Mouse (Mus musculus): ENCODE measurements around the gene Bcl7c.
"Not testable (repeated sequence)": the region's sequence is repeated elsewhere in the genome, so short reads cannot be mapped to it uniquely, and the experiment has no call there.

The Bcl7c gene

GRCm38 (mm10) chr7:127708207-127709078, at the start of gene Bcl7c:
Bcl7c (minus strand) TSS chr7:127708933.
- peak; percentile 94 for DNase-seq (ENCODE audit: low spot score)

- no peak for DNase-seq (ENCODE audit: low spot score)
Observed at GRCm38 (mm10) chr7:127753741-127754140, 45.0 kb upstream of the Bcl7c start.

- no peak for DNase-seq (ENCODE audit: low spot score)
Observed at GRCm38 (mm10) chr7:127753158-127753557, 44.4 kb upstream of the Bcl7c start.

- DNase-seq (ENCODE audit: low spot score), result no peak
Observed at GRCm38 (mm10) chr7:127752069-127752468, 43.3 kb upstream of the Bcl7c start.

- DNase-seq (ENCODE audit: low spot score), result no peak
Observed at GRCm38 (mm10) chr7:127751619-127752018, 42.9 kb upstream of the Bcl7c start.

GRCm38 (mm10) chr7:127750131-127751127, 41.7 kb upstream of the Bcl7c start:
- DNase-seq (ENCODE audit: low spot score), result no peak

GRCm38 (mm10) chr7:127748235-127748560, 39.5 kb upstream of the Bcl7c start:
- no peak for DNase-seq (ENCODE audit: low spot score)

- DNase-seq (ENCODE audit: low spot score), result no peak
Observed at GRCm38 (mm10) chr7:127747559-127748234, 39.0 kb upstream of the Bcl7c start.

- peak; percentile 80 for DNase-seq (ENCODE audit: low spot score)
Observed at GRCm38 (mm10) chr7:127746494-127747491, 38.1 kb upstream of the Bcl7c start.

GRCm38 (mm10) chr7:127745652-127746493, 37.1 kb upstream of the Bcl7c start:
- peak; percentile 95 for DNase-seq (ENCODE audit: low spot score)

GRCm38 (mm10) chr7:127745251-127745651, 36.5 kb upstream of the Bcl7c start:
- peak; percentile 89 for DNase-seq (ENCODE audit: low spot score)

- DNase-seq (ENCODE audit: low spot score), result peak; percentile 91
Observed at GRCm38 (mm10) chr7:127744366-127745045, 35.8 kb upstream of the Bcl7c start, which contains the start of gene Fbxl19. Fbxl19 (plus strand) TSS chr7:127744543.

GRCm38 (mm10) chr7:127732066-127732465, 23.3 kb upstream of the Bcl7c start, which contains the start of gene Ctf2:
Ctf2 (minus strand) TSS chr7:127732166.
- not testable (repeated sequence) for DNase-seq (ENCODE audit: low spot score)

- no peak for DNase-seq (ENCODE audit: low spot score)
Observed at GRCm38 (mm10) chr7:127730170-127730569, 21.4 kb upstream of the Bcl7c start.

GRCm38 (mm10) chr7:127727898-127728297, 19.2 kb upstream of the Bcl7c start:
- DNase-seq (ENCODE audit: low spot score), result no peak

GRCm38 (mm10) chr7:127725924-127726323, 17.2 kb upstream of the Bcl7c start:
- no peak for DNase-seq (ENCODE audit: low spot score)

- DNase-seq (ENCODE audit: low spot score), result no peak
Observed at GRCm38 (mm10) chr7:127725490-127725889, 16.8 kb upstream of the Bcl7c start.

- peak; percentile 75 for DNase-seq (ENCODE audit: low spot score)
Observed at GRCm38 (mm10) chr7:127719258-127719657, 10.5 kb upstream of the Bcl7c start.

GRCm38 (mm10) chr7:127718339-127718738, 9.6 kb upstream of the Bcl7c start:
- DNase-seq (ENCODE audit: low spot score), result no peak

All from testis, postnatal 10 days (tissue).